Comparison of ENCODE assay signal across 11 mouse cellular contexts in the genomic region with DNA sequence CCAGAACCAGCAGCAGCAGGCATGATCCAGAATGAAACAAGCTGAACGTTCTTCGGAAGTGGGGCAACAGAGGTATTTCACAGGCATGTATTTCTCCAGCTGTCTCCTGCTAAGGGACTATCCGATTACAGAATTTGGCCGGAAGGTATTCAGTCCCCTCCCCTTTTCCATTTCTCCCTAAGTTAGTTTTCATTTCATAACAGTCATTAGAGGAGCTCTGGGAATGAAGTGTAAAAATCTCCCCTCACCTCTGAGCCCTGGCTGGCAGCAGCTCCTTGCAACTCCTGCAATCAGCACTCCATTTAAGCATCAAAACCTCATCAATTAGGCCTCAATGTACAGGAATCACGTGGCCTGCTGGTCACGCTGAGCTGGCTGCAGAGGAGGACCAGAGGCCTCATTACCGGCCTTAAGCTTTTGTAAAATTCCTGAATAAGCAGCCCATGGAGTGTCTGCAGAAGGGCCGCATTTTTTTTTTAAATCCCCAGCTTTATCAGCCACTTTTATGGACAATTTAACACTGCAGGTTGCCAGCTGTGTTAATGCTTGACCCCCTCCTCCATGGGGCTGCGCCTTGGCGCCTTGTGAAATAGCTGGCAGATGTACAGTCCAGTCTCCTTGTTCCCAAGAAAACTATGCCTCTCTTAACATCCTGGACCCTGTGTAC.
A peak's percentile ranks its signal among the peaks of the same experiment; 100 is the strongest.
DNase-seq lines count a peak whose midpoint lies in the region; ATAC-seq lines count a peak whose summit lies in the region.
"Had no signal": no experiment of that assay in that cellular context is flagged by ENCODE, and none has a peak within 500 bp of the region (broad histone marks: within the 10 kb centered on the region; RNA-seq: fewer than 3 reads in every experiment).

No protein-coding gene starts in this region.

- peak; percentile 63 for ATAC-seq in hindbrain, embryonic 16.5 days
- peak; percentile 63 for ATAC-seq in midbrain, embryonic 13.5 days
- no peak for ATAC-seq in megakaryocyte, adult 5-6 weeks (ENCODE audit: poor library complexity, severe bottlenecking)
- ATAC-seq in intestine, embryonic 15.5 days = no peak

- DNase-seq in adrenal gland, postnatal 14 days = peak; percentile 9
- DNase-seq in adrenal gland, postnatal 10 days = no peak
- DNase-seq in embryo, embryonic 11.5 days (ENCODE audit: low read depth, low spot score) = peak; percentile 56
- DNase-seq in spleen, postnatal 14 days (ENCODE audit: low spot score in 2 of 2) = no peak
- DNase-seq: heart, postnatal 36 days; spleen, adult 18-20 months had no signal

- no peaks in the 10 kb centered on the region for H3K27me3 ChIP-seq in hindbrain, embryonic 16.5 days (replicated peaks; ENCODE audit: control insufficient read depth, insufficient read depth, low read length)
- H3K27me3 ChIP-seq in midbrain, embryonic 13.5 days = 0 out of 2 replicates have a peak, but pooled peaks cover 4% of the 10 kb centered on the region
- H3K27me3 ChIP-seq in intestine, embryonic 15.5 days (replicated peaks) = no peaks in the 10 kb centered on the region

- peaks cover 7% of the 10 kb centered on the region for H3K4me1 ChIP-seq in hindbrain, embryonic 16.5 days (ENCODE audit: control insufficient read depth, insufficient read depth, low read depth, low read length)
- H3K4me1 ChIP-seq in midbrain, embryonic 13.5 days (replicated peaks) = peaks cover 8% of the 10 kb centered on the region; the same call in 1 of the 2 replicates
- H3K4me1 ChIP-seq in intestine, embryonic 15.5 days (replicated peaks) = no peaks in the 10 kb centered on the region

- H3K36me3 ChIP-seq in hindbrain, embryonic 16.5 days (ENCODE audit: control insufficient read depth, insufficient read depth, low read length) = no peaks in the 10 kb centered on the region
- no peaks in the 10 kb centered on the region for H3K36me3 ChIP-seq in midbrain, embryonic 13.5 days
- no peaks in the 10 kb centered on the region for H3K36me3 ChIP-seq in intestine, embryonic 15.5 days

- no peak overlapping the region for H3K4me3 ChIP-seq in hindbrain, embryonic 16.5 days (ENCODE audit: low read length)
- H3K4me3 ChIP-seq in midbrain, embryonic 13.5 days (replicated peaks) = no peak overlapping the region
- no peak overlapping the region for H3K4me3 ChIP-seq in intestine, embryonic 15.5 days (replicated peaks)

- no peak overlapping the region for H3K27ac ChIP-seq in hindbrain, embryonic 16.5 days (ENCODE audit: low read depth, low read length)
- no peak overlapping the region for H3K27ac ChIP-seq in midbrain, embryonic 13.5 days
- no peak overlapping the region for H3K27ac ChIP-seq in intestine, embryonic 15.5 days
- H3K27ac ChIP-seq: macrophage had no signal

- no peaks in the 10 kb centered on the region for H3K9me3 ChIP-seq in hindbrain, embryonic 16.5 days (ENCODE audit: control insufficient read depth, low read length)
- no peaks in the 10 kb centered on the region for H3K9me3 ChIP-seq in midbrain, embryonic 13.5 days
- H3K9me3 ChIP-seq in intestine, embryonic 15.5 days = no peaks in the 10 kb centered on the region

- WGBS in hindbrain, embryonic 16.5 days = 41% methylated on average over 10 of the region's 10 CpGs
- 36% methylated on average over 10 of the region's 10 CpGs for WGBS in midbrain, embryonic 13.5 days
- WGBS in intestine, embryonic 15.5 days = 56% methylated on average over 10 of the region's 10 CpGs

- H3K4me2 ChIP-seq in hindbrain, embryonic 16.5 days (ENCODE audit: low read length) = no peak overlapping the region
- H3K4me2 ChIP-seq in midbrain, embryonic 13.5 days (replicated peaks) = no peak overlapping the region
- no peak overlapping the region for H3K4me2 ChIP-seq in intestine, embryonic 15.5 days (replicated peaks)

- H3K9ac ChIP-seq in hindbrain, embryonic 16.5 days (ENCODE audit: low read depth, low read length) = no peak overlapping the region
- no peak overlapping the region for H3K9ac ChIP-seq in midbrain, embryonic 13.5 days (replicated peaks)
- no peak overlapping the region for H3K9ac ChIP-seq in intestine, embryonic 15.5 days

Comparison
In these comparisons a context has a peak if more than half of its experiments do, and no peak if none do; other contexts are left out.
1. DNase-seq: peak in adrenal gland, postnatal 14 days (single experiment) and embryo, embryonic 11.5 days (single experiment); none in adrenal gland, postnatal 10 days (single experiment) and spleen, postnatal 14 days (0 of 2).
2. ATAC-seq: peak in hindbrain, embryonic 16.5 days (single experiment) and midbrain, embryonic 13.5 days (single experiment); none in megakaryocyte, adult 5-6 weeks (single experiment) and intestine, embryonic 15.5 days (single experiment).